Mouse (Mus musculus) embryonic fibroblast, embryonic 13.5 days (primary cell): ENCODE measurements around the gene Cdh6.

Experiments
- CTCF ChIP-seq: IDR thresholded peaks from 2 replicates; pipeline ENCODE4 v1.5.1; 2011; ENCODE audit warnings: mild to moderate bottlenecking, control low read depth, low read length, moderate library complexity, borderline replicate concordance; ENCODE audit not compliant: insufficient read depth
- POLR2A ChIP-seq: IDR thresholded peaks from 2 replicates; pipeline ENCODE4 v1.6.1; 2011; ENCODE audit warnings: low read depth, mild to moderate bottlenecking, control low read depth, low read length, moderate library complexity

DNA sequence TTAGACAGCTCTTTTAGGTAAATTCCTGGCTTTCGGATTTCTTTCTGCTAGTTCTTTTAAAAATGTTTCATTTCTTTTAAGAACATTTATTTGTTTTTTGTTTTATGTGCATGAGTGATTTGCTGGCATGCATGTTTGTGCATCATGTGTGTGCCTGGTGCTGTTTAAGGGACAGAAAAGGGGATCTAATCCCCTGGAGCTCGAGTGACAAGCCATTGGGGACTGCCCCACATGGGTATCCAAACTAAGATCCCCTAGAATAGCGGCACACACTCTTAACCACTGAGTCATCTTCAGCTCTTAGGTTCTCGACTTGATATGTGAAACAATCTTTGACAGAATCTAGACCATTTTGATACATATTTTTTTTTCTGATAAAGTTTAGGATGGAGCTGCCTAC, 99.4 kb downstream of the Cdh6 start:
- TF ChIP-seq CTCF, result no peak
- TF ChIP-seq POLR2A, result no peak
